Mouse (Mus musculus): ENCODE measurements around the gene Spag4. TPM values are rescaled to one million over a fixed set of nuclear protein-coding genes. Genes with fewer than 3 reads are reported as not detected.

Spag4 gene
- polyA plus RNA-seq, 1 experiment from 2014 or later = 5.9 TPM

DNA sequence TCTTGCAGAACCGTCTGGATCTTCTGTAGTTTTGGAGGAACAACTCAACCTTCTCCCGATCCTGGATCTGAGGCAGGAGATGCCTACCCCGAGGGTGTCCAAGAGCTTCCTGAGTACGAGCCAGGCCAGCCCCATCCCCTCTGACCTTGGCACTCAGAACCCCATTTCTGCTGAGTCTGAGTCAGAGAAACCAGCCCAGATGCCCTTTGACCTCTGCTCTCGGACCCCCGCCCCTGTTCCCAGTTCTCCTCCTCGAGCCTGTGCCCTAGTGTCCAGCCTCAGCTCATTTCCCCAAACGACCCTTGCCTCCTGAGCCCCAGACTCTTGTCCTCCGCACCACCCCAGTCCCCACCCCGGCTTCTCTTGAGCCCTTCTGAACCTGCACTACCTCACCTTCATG, 1.2 kb downstream of the Spag4 start:
- peak overlapping the region; percentile 90 for H3K9ac ChIP-seq (ENCODE audit: low read length)
- H3K36me3 ChIP-seq (ENCODE audit: control insufficient read depth, insufficient read depth, low read length) = peaks cover 10% of the 10 kb centered on the region; the same call in 1 of the 2 replicates
- H3K27me3 ChIP-seq (ENCODE audit: control insufficient read depth, insufficient read depth, low read length) = no peaks in the 10 kb centered on the region
- no peak for DNase-seq (ENCODE audit: low spot score, missing footprints)
- ATAC-seq (ENCODE audit: low FRiP score) = 0 out of 2 replicates have a peak, but pooled peaks have one; percentile 9
- WGBS = 30% methylated on average over 10 of the region's 10 CpGs
- H3K9me3 ChIP-seq (ENCODE audit: control insufficient read depth, low read length) = no peaks in the 10 kb centered on the region
- peaks cover 7% of the 10 kb centered on the region for H3K4me1 ChIP-seq (ENCODE audit: control insufficient read depth, insufficient read depth, low read length)
- H3K4me3 ChIP-seq (ENCODE audit: low read depth, low read length) = peak overlapping the region; percentile 73
- peak overlapping the region; percentile 94 for H3K4me2 ChIP-seq
- no peak overlapping the region for H3K27ac ChIP-seq (ENCODE audit: low read depth, low read length)

DNA sequence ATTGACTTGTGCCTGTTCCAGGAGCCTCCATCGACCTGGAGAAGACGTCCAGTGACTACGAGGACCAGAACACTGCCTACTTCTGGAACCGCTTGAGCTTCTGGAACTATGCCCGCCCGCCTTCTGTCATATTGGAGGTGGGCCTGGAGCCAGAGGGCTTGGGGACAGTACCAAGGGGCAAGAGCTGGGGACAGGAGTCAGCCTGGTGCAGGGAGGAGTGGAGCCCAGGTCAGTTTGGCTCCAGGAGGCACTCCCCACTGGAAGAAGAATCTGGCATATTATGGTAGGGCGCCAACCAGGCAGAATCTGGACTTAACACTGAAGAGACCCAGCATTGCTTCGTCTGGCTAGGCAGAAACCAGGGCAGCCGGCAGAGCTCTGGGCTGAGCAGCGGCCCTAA, 2.9 kb downstream of the Spag4 start:
- Histone ChIP-seq H3K9me3 (ENCODE audit: control insufficient read depth, low read length) (no peaks in the 10 kb centered on the region), H3K4me1 (ENCODE audit: control insufficient read depth, insufficient read depth, low read length) (peaks cover 7% of the 10 kb centered on the region), H3K4me3 (ENCODE audit: low read depth, low read length) (no peak overlapping the region), H3K9ac (ENCODE audit: low read length) (no peak overlapping the region), H3K4me2 (no peak overlapping the region), H3K36me3 (ENCODE audit: control insufficient read depth, insufficient read depth, low read length) (peaks cover 10% of the 10 kb centered on the region; the same call in 1 of the 2 replicates), H3K27me3 (ENCODE audit: control insufficient read depth, insufficient read depth, low read length) (no peaks in the 10 kb centered on the region; the same call in 1 of the 2 replicates), H3K27ac (ENCODE audit: low read depth, low read length) (no peak overlapping the region)
- DNase-seq (ENCODE audit: low spot score, missing footprints) (no peak), ATAC-seq (ENCODE audit: low FRiP score) (no peak)
- 95% methylated on average over 10 of the region's 10 CpGs for WGBS

DNA sequence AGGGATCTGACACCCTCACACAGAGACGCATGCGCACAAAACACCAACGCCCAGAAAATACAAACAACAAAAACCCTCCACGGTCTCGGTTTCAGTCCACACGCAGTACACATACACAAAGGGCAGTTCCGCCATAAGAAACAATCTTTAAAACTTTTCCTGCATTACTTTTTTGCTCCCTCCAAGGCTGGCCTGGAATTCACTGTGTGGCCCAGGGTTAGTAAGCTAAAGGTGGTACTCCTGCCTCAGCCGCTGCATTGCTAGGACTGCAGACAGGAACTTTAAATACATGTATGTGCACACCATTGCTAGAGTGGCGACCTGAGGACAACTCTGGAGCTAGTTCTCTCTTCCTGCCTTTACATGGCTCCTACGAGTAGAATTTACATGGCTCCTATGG, 6.3 kb downstream of the Spag4 start:
- 96% methylated on average over 10 of the region's 10 CpGs for WGBS
- no peak overlapping the region for H3K4me2 ChIP-seq
- no peak for ATAC-seq (ENCODE audit: low FRiP score)

DNA sequence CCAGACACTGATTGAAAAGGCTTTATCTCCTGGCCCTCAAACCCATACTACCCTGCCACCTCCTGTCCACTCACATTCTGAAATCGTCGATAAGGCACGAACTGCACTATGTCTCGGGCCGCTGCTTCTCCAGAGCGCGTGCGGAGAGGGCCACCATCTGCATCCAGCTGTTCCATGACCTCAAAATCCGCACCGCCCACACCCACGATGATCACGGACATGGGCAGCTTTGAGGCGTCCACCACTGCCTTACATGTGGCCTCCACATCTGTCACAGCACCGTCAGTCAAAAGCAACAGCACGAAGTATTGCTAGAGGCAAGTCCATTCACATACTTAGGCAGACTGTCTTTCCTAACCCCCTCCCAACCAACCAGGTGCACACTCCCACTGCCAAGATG, 8.8 kb downstream of the Spag4 start:
- peaks cover 36% of the 10 kb centered on the region for H3K36me3 ChIP-seq (ENCODE audit: control insufficient read depth, insufficient read depth, low read length)
- no peaks in the 10 kb centered on the region for H3K9me3 ChIP-seq (ENCODE audit: control insufficient read depth, low read length)
- no peak overlapping the region for H3K4me3 ChIP-seq (ENCODE audit: low read depth, low read length)
- H3K4me2 ChIP-seq = no peak overlapping the region
- H3K27me3 ChIP-seq (ENCODE audit: control insufficient read depth, insufficient read depth, low read length) = no peaks in the 10 kb centered on the region; the same call in 1 of the 2 replicates
- DNase-seq (ENCODE audit: low spot score, missing footprints) (no peak), ATAC-seq (ENCODE audit: low FRiP score) (no peak)
- WGBS = 95% methylated on average over 15 of the region's 15 CpGs
- H3K9ac ChIP-seq (ENCODE audit: low read length) = no peak overlapping the region
- H3K27ac ChIP-seq (ENCODE audit: low read depth, low read length) = no peak overlapping the region
- H3K4me1 ChIP-seq (ENCODE audit: control insufficient read depth, insufficient read depth, low read length) = no peaks in the 10 kb centered on the region

More for the DNA sequence above, 6.3 kb downstream of the Spag4 start:
- Histone ChIP-seq H3K4me1 (ENCODE audit: control insufficient read depth, insufficient read depth, low read length) (peaks cover 3% of the 10 kb centered on the region; the same call in 1 of the 2 replicates), H3K4me3 (ENCODE audit: low read depth, low read length) (no peak overlapping the region), H3K9me3 (ENCODE audit: control insufficient read depth, low read length) (no peaks in the 10 kb centered on the region), H3K27ac (ENCODE audit: low read depth, low read length) (no peak overlapping the region), H3K36me3 (ENCODE audit: control insufficient read depth, insufficient read depth, low read length) (peaks cover 27% of the 10 kb centered on the region), H3K9ac (ENCODE audit: low read length) (no peak overlapping the region), H3K27me3 (ENCODE audit: control insufficient read depth, insufficient read depth, low read length) (no peaks in the 10 kb centered on the region; the same call in 1 of the 2 replicates)
- DNase-seq (ENCODE audit: low spot score, missing footprints) = peak; percentile 81

DNA sequence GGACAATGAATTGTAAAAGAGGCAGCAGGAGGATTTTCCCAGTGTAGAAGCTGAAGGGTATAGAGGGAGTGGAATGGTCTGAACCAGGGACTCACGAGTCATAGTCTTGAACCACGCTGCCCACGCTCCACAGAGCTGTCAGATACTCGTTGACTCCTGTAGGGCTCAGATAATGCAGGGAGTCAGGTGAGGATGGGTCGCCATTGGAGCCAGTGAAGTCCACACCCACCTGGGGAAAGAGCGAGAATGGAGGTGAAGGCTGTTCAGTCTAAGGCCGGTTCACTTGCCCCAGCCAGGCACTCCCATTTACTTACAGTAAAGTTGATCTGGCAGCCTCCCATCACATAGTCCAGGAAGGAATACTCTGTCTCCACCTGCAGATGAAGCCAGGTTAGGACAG, 12.5 kb downstream of the Spag4 start:
- H3K9ac ChIP-seq (ENCODE audit: low read length) = no peak overlapping the region
- H3K27ac ChIP-seq (ENCODE audit: low read depth, low read length) = no peak overlapping the region
- H3K4me1 ChIP-seq (ENCODE audit: control insufficient read depth, insufficient read depth, low read length) = no peaks in the 10 kb centered on the region
- H3K9me3 ChIP-seq (ENCODE audit: control insufficient read depth, low read length) = no peaks in the 10 kb centered on the region
- peaks cover 29% of the 10 kb centered on the region for H3K36me3 ChIP-seq (ENCODE audit: control insufficient read depth, insufficient read depth, low read length)
- no peak for ATAC-seq (ENCODE audit: low FRiP score)
- no peaks in the 10 kb centered on the region for H3K27me3 ChIP-seq (ENCODE audit: control insufficient read depth, insufficient read depth, low read length)
- WGBS = 93% methylated on average over 7 of the region's 7 CpGs
- H3K4me3 ChIP-seq (ENCODE audit: low read depth, low read length) = no peak overlapping the region
- H3K4me2 ChIP-seq = no peak overlapping the region
- DNase-seq (ENCODE audit: low spot score, missing footprints) = no peak

DNA sequence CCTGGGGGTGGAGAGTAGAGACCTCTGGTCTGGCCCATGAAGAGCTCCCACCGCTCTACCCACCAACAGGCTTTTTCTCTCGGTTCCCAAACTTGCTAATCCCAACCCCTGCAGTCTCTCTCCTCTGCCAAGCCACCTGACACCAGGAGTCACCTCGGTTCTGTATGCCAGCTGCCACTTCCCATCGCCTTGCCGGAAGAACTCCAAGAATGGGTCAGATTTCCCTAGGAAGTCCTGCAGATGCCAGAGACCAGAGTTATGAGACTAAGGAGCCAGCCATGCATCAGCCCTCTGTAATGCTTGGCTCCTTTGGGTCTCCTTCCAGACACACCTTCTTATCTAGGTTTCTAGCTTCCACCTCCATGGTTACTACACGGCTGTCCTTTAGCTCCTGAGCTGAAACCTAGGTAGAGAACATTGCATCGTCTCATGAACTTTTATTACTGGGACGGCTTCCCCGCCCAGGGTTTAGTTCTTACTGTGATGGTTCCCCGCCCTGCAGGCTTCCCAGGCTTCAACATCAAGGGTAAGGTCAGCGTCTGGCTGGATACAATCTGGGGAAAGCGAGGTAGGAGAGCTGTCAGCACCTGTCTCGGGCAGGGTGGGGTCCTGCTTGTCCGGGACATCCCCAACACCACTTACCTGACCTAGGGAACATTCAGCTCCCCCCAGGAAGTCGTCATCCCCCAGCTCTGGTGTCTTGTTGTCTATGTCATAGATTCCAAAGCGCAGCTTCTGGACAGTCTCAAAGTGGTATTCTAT, 13.6 kb downstream of the Spag4 start:
- H3K27me3 ChIP-seq (ENCODE audit: control insufficient read depth, insufficient read depth, low read length) = no peaks in the 10 kb centered on the region
- DNase-seq (ENCODE audit: low spot score, missing footprints) (no peak), ATAC-seq (ENCODE audit: low FRiP score) (no peak)
- no peak overlapping the region for H3K9ac ChIP-seq (ENCODE audit: low read length)
- H3K4me3 ChIP-seq (ENCODE audit: low read depth, low read length) = no peak overlapping the region
- no peaks in the 10 kb centered on the region for H3K9me3 ChIP-seq (ENCODE audit: control insufficient read depth, low read length)
- WGBS = 91% methylated on average over 16 of the region's 16 CpGs
- H3K4me2 ChIP-seq = no peak overlapping the region
- no peaks in the 10 kb centered on the region for H3K4me1 ChIP-seq (ENCODE audit: control insufficient read depth, insufficient read depth, low read length)
- H3K36me3 ChIP-seq (ENCODE audit: control insufficient read depth, insufficient read depth, low read length) = peaks cover 25% of the 10 kb centered on the region
- no peak overlapping the region for H3K27ac ChIP-seq (ENCODE audit: low read depth, low read length)

DNA sequence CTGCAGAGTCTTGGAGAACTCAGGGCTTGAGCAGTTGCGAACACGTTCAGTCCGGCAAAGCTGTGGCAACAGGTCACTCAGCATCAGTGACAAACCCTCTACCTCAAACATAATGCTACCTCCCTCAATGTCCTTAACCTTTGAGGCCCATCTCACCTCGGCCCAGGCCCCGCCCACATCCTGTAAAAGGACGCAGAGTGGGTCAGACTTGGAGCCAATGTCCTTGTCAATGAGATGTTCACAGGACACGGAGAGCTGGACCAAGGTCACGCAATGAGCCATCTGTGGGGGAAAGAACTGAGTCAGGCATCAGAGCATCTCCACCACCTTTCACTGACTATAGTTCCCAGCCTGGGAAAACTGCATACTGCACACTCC, 14.2 kb downstream of the Spag4 start:
- no peaks in the 10 kb centered on the region for H3K4me1 ChIP-seq (ENCODE audit: control insufficient read depth, insufficient read depth, low read length)
- no peak overlapping the region for H3K4me3 ChIP-seq (ENCODE audit: low read depth, low read length)
- DNase-seq (ENCODE audit: low spot score, missing footprints) (no peak), ATAC-seq (ENCODE audit: low FRiP score) (no peak)
- WGBS = 92% methylated on average over 8 of the region's 8 CpGs
- no peak overlapping the region for H3K9ac ChIP-seq (ENCODE audit: low read length)
- H3K9me3 ChIP-seq (ENCODE audit: control insufficient read depth, low read length) = no peaks in the 10 kb centered on the region
- H3K4me2 ChIP-seq = no peak overlapping the region
- H3K27ac ChIP-seq (ENCODE audit: low read depth, low read length) = no peak overlapping the region
- no peaks in the 10 kb centered on the region for H3K27me3 ChIP-seq (ENCODE audit: control insufficient read depth, insufficient read depth, low read length)
- peaks cover 21% of the 10 kb centered on the region for H3K36me3 ChIP-seq (ENCODE audit: control insufficient read depth, insufficient read depth, low read length)

DNA sequence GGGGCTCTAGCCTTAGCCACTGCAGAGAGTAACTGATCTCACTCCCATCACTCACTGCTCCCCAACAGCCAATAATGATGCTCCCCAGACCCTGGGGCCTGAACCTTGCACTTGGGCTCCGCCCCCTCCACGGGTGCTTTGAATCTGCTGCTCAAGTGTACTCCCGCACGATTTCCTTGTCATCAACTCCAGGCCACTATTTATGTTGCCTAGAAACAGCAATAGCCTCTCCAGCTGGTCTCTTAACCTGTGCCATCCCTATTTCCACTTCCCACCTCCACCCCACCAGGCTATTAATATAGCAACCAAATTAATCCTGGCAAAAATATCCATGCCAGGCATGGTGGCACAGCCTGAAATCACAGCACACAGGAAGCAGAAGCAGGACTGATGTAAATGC, 14.7 kb downstream of the Spag4 start:
- Histone ChIP-seq H3K9me3 (ENCODE audit: control insufficient read depth, low read length) (no peaks in the 10 kb centered on the region), H3K27me3 (ENCODE audit: control insufficient read depth, insufficient read depth, low read length) (no peaks in the 10 kb centered on the region), H3K4me1 (ENCODE audit: control insufficient read depth, insufficient read depth, low read length) (no peaks in the 10 kb centered on the region), H3K9ac (ENCODE audit: low read length) (no peak overlapping the region), H3K27ac (ENCODE audit: low read depth, low read length) (no peak overlapping the region), H3K4me2 (no peak overlapping the region), H3K36me3 (ENCODE audit: control insufficient read depth, insufficient read depth, low read length) (peaks cover 21% of the 10 kb centered on the region), H3K4me3 (ENCODE audit: low read depth, low read length) (no peak overlapping the region)
- ATAC-seq (ENCODE audit: low FRiP score) (no peak), DNase-seq (ENCODE audit: low spot score, missing footprints) (no peak)
- 70% methylated on average over 4 of the region's 4 CpGs for WGBS

DNA sequence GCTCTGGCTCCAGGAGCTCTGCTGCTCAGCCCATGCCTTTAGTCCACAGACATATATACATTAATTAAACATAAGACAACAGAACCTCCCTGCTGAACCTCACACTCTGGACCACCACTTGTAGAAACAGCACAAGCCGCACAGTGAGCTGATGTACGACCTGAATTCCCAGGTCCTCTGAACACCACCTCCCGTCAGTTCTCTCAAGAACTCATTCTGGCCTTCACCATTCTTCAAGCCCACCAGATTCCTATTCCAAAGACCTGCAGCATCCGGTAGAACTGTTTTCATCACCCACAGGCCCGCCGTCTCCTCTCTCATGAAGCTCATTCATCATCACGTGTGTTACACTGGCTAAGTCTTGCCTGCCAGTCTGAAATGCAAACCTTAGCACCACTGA, 15.4 kb downstream of the Spag4 start:
- no peaks in the 10 kb centered on the region for H3K4me1 ChIP-seq (ENCODE audit: control insufficient read depth, insufficient read depth, low read length)
- no peak overlapping the region for H3K4me3 ChIP-seq (ENCODE audit: low read depth, low read length)
- H3K36me3 ChIP-seq (ENCODE audit: control insufficient read depth, insufficient read depth, low read length) = peaks cover 20% of the 10 kb centered on the region
- H3K27ac ChIP-seq (ENCODE audit: low read depth, low read length) = no peak overlapping the region
- H3K9me3 ChIP-seq (ENCODE audit: control insufficient read depth, low read length) = no peaks in the 10 kb centered on the region
- H3K9ac ChIP-seq (ENCODE audit: low read length) = no peak overlapping the region
- ATAC-seq (ENCODE audit: low FRiP score) = no peak
- no peaks in the 10 kb centered on the region for H3K27me3 ChIP-seq (ENCODE audit: control insufficient read depth, insufficient read depth, low read length)
- WGBS = 89% methylated on average over 7 of the region's 7 CpGs
- H3K4me2 ChIP-seq = no peak overlapping the region
- DNase-seq (ENCODE audit: low spot score, missing footprints) = no peak

Data from midbrain, embryonic 11.5 days (tissue).